Mouse (Mus musculus) kidney, embryonic 16.5 days (tissue): ENCODE data around the gene Col4a6. TPM values are rescaled to one million over a fixed set of nuclear protein-coding genes. Genes with fewer than 3 reads are reported as not detected.

ENCODE experiments used
- ATAC-seq: fragments of 200-750 bp; cut with Nextera tagmentation; 2 replicates; pipeline ENCODE4 v1.8.0; 2017; ENCODE audit warnings: moderate TSS enrichment; ENCODE audit not compliant: low FRiP score, low TSS enrichment
- H3K27ac ChIP-seq: fragments of 300-500 bp; sonication (generic); 2 replicates; pipeline ENCODE4 v1.5.1; 2014; ENCODE audit warnings: low read length
- H3K27me3 ChIP-seq: fragments of 300-500 bp; sonication (generic); 2 replicates; pipeline ENCODE4 v1.6.1; 2014; ENCODE audit warnings: low read length, control low read depth, mixed read lengths; ENCODE audit not compliant: insufficient read depth
- H3K36me3 ChIP-seq: fragments of 300-500 bp; sonication (generic); 2 replicates; pipeline ENCODE4 v1.6.1; 2014; ENCODE audit warnings: low read length, control low read depth, mixed read lengths; ENCODE audit not compliant: insufficient read depth
- H3K4me1 ChIP-seq: fragments of 300-500 bp; sonication (generic); 2 replicates; pipeline ENCODE4 v1.6.1; 2014; ENCODE audit warnings: low read length, control low read depth, mixed read lengths; ENCODE audit not compliant: insufficient read depth
- H3K4me2 ChIP-seq: fragments of 300-500 bp; sonication (generic); replicated peaks from 2 replicates; pipeline ENCODE4 v1.6.1; 2014; ENCODE audit warnings: low read depth, low read length
- H3K4me3 ChIP-seq: fragments of 300-500 bp; sonication (generic); 2 replicates; pipeline ENCODE4 v1.5.1; 2014; ENCODE audit warnings: mild to moderate bottlenecking, low read length
- H3K9ac ChIP-seq: fragments of 300-500 bp; sonication (generic); replicated peaks from 2 replicates; pipeline ENCODE4 v1.6.1; 2014; ENCODE audit warnings: low read length
- H3K9me3 ChIP-seq: fragments of 300-500 bp; sonication (generic); 2 replicates; pipeline ENCODE4 v1.6.1; 2016; ENCODE audit warnings: low read length, control low read depth
- WGBS: fragments of 180-500 bp; shearing (Covaris S2); extraction: QIAGEN DNeasy Blood & Tissue Kit; methylation state at CpG from one replicate; pipeline ENCODE4 v1.1.7; 2014; 5-methylcytosine and 5-hydroxymethylcytosine counted together
- polyA plus RNA-seq: library from polyadenylated mRNA; unstranded; fragments of >200 nt; fragmentation: Nextera tagmentation; extraction: Ambion mirVana; gene quantifications from 2 replicates; pipeline ENCODE4 v1.2.1, GENCODE M21; 2015

Gene Col4a6
- polyA plus RNA-seq, 1 experiment from 2014 or later = 2.6 TPM

- WGBS = 96% methylated on average over 4 of the region's 4 CpGs
- ATAC-seq = no peak
- no peaks in the 10 kb centered on the region for H3K36me3 ChIP-seq
- H3K4me1 ChIP-seq = no peaks in the 10 kb centered on the region
- no peak overlapping the region for H3K4me2 ChIP-seq
- peaks cover 8% of the 10 kb centered on the region for H3K27me3 ChIP-seq
- no peak overlapping the region for H3K4me3 ChIP-seq
- no peak overlapping the region for H3K9ac ChIP-seq
- H3K9me3 ChIP-seq = no peaks in the 10 kb centered on the region
- no peak overlapping the region for H3K27ac ChIP-seq
Measured at GRCm38 (mm10) chrX:141165067-141165466, 308.8 kb downstream of the Col4a6 start.

GRCm38 (mm10) chrX:141160371-141160770 is 313.5 kb downstream of the Col4a6 start:
- no peaks in the 10 kb centered on the region; the same call in 1 of the 2 replicates for H3K27me3 ChIP-seq
- H3K36me3 ChIP-seq = no peaks in the 10 kb centered on the region
- no peak overlapping the region for H3K4me2 ChIP-seq
- H3K4me3 ChIP-seq = no peak overlapping the region
- H3K27ac ChIP-seq = no peak overlapping the region
- WGBS = 63% methylated on average over 3 of the region's 3 CpGs
- H3K4me1 ChIP-seq = no peaks in the 10 kb centered on the region
- no peak for ATAC-seq
- H3K9me3 ChIP-seq = no peaks in the 10 kb centered on the region
- no peak overlapping the region for H3K9ac ChIP-seq

DNA sequence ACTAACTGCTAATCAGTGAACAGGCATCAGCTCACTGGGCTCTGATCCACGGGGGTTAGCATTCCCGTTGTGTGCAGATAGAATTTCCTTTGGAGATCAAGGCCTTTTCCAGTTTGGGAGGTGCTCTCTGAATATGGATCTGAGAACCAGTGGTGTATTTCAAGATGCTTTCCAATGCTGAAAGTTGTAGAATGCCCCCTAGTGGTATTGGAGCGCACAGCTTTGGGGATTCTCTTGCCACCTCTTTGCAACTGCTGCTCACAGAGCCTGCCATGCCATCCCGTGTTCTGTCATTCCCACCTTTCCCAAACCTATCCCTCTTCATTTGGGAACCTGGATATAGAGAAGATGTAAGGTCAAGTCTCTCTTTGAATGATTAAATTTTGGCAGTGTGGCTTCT is 315.7 kb downstream of the Col4a6 start:
- no peak for ATAC-seq
- no peak overlapping the region for H3K4me3 ChIP-seq
- H3K4me2 ChIP-seq = no peak overlapping the region
- no peak overlapping the region for H3K27ac ChIP-seq
- no peaks in the 10 kb centered on the region; the same call in 1 of the 2 replicates for H3K27me3 ChIP-seq
- H3K9ac ChIP-seq = no peak overlapping the region
- WGBS = 39% methylated on average over 4 of the region's 4 CpGs
- no peaks in the 10 kb centered on the region for H3K36me3 ChIP-seq
- no peaks in the 10 kb centered on the region for H3K9me3 ChIP-seq
- no peaks in the 10 kb centered on the region for H3K4me1 ChIP-seq

GRCm38 (mm10) chrX:141157626-141158025 is 316.2 kb downstream of the Col4a6 start:
- Histone ChIP-seq H3K4me2 (no peak overlapping the region), H3K9ac (no peak overlapping the region), H3K4me1 (no peaks in the 10 kb centered on the region), H3K27ac (no peak overlapping the region), H3K27me3 (no peaks in the 10 kb centered on the region; the same call in 1 of the 2 replicates), H3K4me3 (no peak overlapping the region), H3K9me3 (no peaks in the 10 kb centered on the region), H3K36me3 (no peaks in the 10 kb centered on the region)
- 50% methylated on average over 4 of the region's 4 CpGs for WGBS
- no peak for ATAC-seq

DNA sequence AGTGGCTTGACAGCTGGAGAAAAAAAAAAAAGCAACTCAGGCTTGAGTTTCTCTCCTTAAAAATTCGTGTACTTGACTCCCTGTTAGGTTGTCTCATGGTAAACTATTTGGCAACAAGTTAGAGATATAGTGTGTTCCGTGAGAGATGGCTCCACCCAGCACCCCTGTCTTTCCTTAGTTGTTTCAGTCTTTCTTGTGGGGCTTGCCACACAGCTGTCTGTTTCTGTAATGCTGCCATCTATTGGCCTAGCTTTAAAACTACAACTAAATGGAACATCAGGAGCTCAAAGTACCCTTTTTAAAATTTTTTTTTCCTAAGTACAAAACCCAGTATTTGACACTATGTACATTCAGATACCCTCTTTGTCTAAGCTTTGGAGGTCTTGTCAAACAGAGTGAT is 317.2 kb downstream of the Col4a6 start:
- WGBS = 6% methylated on average over 2 of the region's 2 CpGs
- Histone ChIP-seq H3K9me3 (no peaks in the 10 kb centered on the region), H3K4me1 (no peaks in the 10 kb centered on the region), H3K36me3 (no peaks in the 10 kb centered on the region), H3K9ac (no peak overlapping the region), H3K4me3 (no peak overlapping the region), H3K4me2 (no peak overlapping the region), H3K27ac (no peak overlapping the region), H3K27me3 (peaks cover 2% of the 10 kb centered on the region; the same call in 1 of the 2 replicates)
- ATAC-seq = no peak

GRCm38 (mm10) chrX:141151182-141151581 is 322.7 kb downstream of the Col4a6 start:
- Histone ChIP-seq H3K27me3 (peaks cover 12% of the 10 kb centered on the region; the same call in 1 of the 2 replicates), H3K9ac (no peak overlapping the region), H3K27ac (no peak overlapping the region), H3K4me1 (no peaks in the 10 kb centered on the region), H3K36me3 (no peaks in the 10 kb centered on the region), H3K4me3 (no peak overlapping the region), H3K4me2 (no peak overlapping the region), H3K9me3 (no peaks in the 10 kb centered on the region)
- ATAC-seq = no peak

- Histone ChIP-seq H3K27me3 (peaks cover 12% of the 10 kb centered on the region; the same call in 1 of the 2 replicates), H3K27ac (no peak overlapping the region), H3K9me3 (no peaks in the 10 kb centered on the region), H3K4me2 (no peak overlapping the region), H3K4me1 (no peaks in the 10 kb centered on the region), H3K9ac (no peak overlapping the region), H3K4me3 (no peak overlapping the region), H3K36me3 (no peaks in the 10 kb centered on the region)
- ATAC-seq = peak; percentile 72
Measured at GRCm38 (mm10) chrX:141150290-141150689, 323.6 kb downstream of the Col4a6 start.

GRCm38 (mm10) chrX:141149705-141150104 is 324.2 kb downstream of the Col4a6 start:
- Histone ChIP-seq H3K4me3 (no peak overlapping the region), H3K36me3 (no peaks in the 10 kb centered on the region)

More at GRCm38 (mm10) chrX:141149705-141150104, 324.2 kb downstream of the Col4a6 start:
- ATAC-seq = 0 out of 2 replicates have a peak, but pooled peaks have one; percentile 23
- H3K27ac ChIP-seq = no peak overlapping the region
- H3K9me3 ChIP-seq = no peaks in the 10 kb centered on the region
- WGBS = 71% methylated on average over 1 of the region's 1 CpGs
- H3K9ac ChIP-seq = no peak overlapping the region
- no peaks in the 10 kb centered on the region for H3K4me1 ChIP-seq
- H3K4me2 ChIP-seq = no peak overlapping the region
- peaks cover 12% of the 10 kb centered on the region; the same call in 1 of the 2 replicates for H3K27me3 ChIP-seq

Other genes with a start within 250 kb of the Col4a6 start
- gene Col4a5, start 1.3 kb upstream of the Col4a6 start, polyA plus RNA-seq = 25.1 and 25.5 TPM in 2 replicates